Mouse (Mus musculus) embryonic facial prominence, embryonic 11.5 days (tissue): ENCODE measurements around the gene Msto1. TPM values are rescaled to one million over a fixed set of nuclear protein-coding genes. Genes with fewer than 3 reads are reported as not detected.
"Not testable (repeated sequence)": the region's sequence is repeated elsewhere in the genome, so short reads cannot be mapped to it uniquely, and the experiment has no call there.

Source experiments
- ATAC-seq: fragments of 200-750 bp; cut with Nextera tagmentation; replicated peaks from 2 replicates; pipeline ENCODE4 v1.8.0; 2017; ENCODE audit warnings: low read depth; ENCODE audit not compliant: insufficient number of reproducible peaks, low FRiP score, low TSS enrichment
- DNase-seq: peaks from one replicate; pipeline ENCODE4 v3.0.0-alpha.2; 2015; ENCODE audit warnings: low spot score
- H3K27ac ChIP-seq: fragments of 300-500 bp; sonication (generic); replicated peaks from 2 replicates; pipeline ENCODE4 v1.5.1; 2014; ENCODE audit warnings: mild to moderate bottlenecking, low read depth, low read length, control low read depth
- H3K27me3 ChIP-seq: fragments of 300-500 bp; sonication (generic); 2 replicates; pipeline ENCODE4 v1.6.1; 2014; ENCODE audit warnings: mild to moderate bottlenecking, low read length, moderate library complexity, mixed read lengths; ENCODE audit not compliant: control insufficient read depth, insufficient read depth
- H3K36me3 ChIP-seq: fragments of 300-500 bp; sonication (generic); replicated peaks from 2 replicates; pipeline ENCODE4 v1.6.1; 2014; ENCODE audit warnings: low read depth, mild to moderate bottlenecking, low read length, moderate library complexity, mixed read lengths; ENCODE audit not compliant: control insufficient read depth, insufficient read depth
- H3K4me1 ChIP-seq: fragments of 300-500 bp; sonication (generic); 2 replicates; pipeline ENCODE4 v1.6.1; 2014; ENCODE audit warnings: low read length, mixed read lengths; ENCODE audit not compliant: control insufficient read depth, insufficient read depth
- H3K4me2 ChIP-seq: fragments of 300-500 bp; sonication (generic); 2 replicates; pipeline ENCODE4 v1.6.1; 2014; ENCODE audit warnings: low read depth, mild to moderate bottlenecking, control low read depth, low read length, moderate library complexity
- H3K4me3 ChIP-seq: fragments of 300-500 bp; sonication (generic); 2 replicates; pipeline ENCODE4 v1.5.1; 2014; ENCODE audit warnings: low read depth, low read length, control low read depth
- H3K9ac ChIP-seq: fragments of 300-500 bp; sonication (generic); replicated peaks from 2 replicates; pipeline ENCODE4 v1.6.1; 2014; ENCODE audit warnings: mild to moderate bottlenecking, control low read depth, low read length
- H3K9me3 ChIP-seq: fragments of 300-500 bp; sonication (generic); replicated peaks from 2 replicates; pipeline ENCODE4 v1.6.1; 2016; ENCODE audit warnings: mild to moderate bottlenecking, low read length, inconsistent platforms, mixed read lengths; ENCODE audit not compliant: control insufficient read depth
- WGBS: fragments of 180-500 bp; shearing (Covaris S2); extraction: QIAGEN DNeasy Blood & Tissue Kit; methylation state at CpG from one replicate; pipeline ENCODE4 v1.1.7; 2014; 5-methylcytosine and 5-hydroxymethylcytosine counted together
- polyA plus RNA-seq: library from polyadenylated mRNA; unstranded; fragments of >200 nt; fragmentation: Nextera tagmentation; extraction: Ambion mirVana; gene quantifications from 2 replicates; pipeline ENCODE4 v1.2.1, GENCODE M21; 2014

The Msto1 gene
- polyA plus RNA-seq, 1 experiment from 2014 or later, result 49.2 TPM

DNA sequence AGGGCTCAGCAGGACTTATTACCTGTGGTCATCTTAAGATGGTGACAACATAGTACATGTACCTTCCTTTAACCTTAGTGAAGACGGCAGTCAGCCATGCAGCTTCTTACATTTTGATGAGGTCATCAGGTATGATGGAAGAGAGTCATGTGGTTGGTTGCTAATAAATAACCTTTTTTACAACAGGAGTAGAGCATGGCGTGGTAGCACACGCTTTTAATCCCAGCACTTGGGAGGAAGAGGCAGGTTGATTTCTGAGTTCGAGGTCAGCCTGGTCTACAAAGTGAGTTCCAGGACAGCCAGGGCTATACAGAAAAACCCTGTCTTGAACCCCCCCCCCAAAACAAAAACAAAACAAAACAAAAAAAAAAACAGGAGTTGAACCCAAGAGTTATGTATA is 31.3 kb downstream of the Msto1 start:
- not testable (repeated sequence) for ATAC-seq, H3K27ac ChIP-seq
- 96% methylated on average over 4 of the region's 4 CpGs for WGBS

DNA sequence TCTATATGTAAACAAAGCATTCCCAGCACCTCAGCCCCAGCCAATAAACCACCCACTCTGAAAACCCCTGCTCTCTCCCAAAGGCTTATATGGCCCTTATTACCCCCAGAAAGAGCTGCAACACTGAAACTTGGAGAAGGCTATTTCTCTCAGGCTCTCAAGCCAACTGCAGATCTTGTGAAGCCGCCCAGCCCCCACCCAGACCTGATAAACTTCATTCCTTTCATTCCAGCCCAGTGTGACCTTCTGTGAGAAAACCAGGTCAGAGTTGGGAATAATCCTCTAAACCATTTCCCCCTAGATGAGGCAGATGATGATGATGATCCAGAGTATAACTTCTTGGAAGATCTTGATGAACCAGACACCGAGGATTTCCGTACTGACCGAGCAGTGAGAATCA is 45.4 kb downstream of the Msto1 start:
- not testable (repeated sequence) for H3K36me3 ChIP-seq, ATAC-seq, H3K4me3 ChIP-seq, H3K9ac ChIP-seq, H3K9me3 ChIP-seq, H3K27ac ChIP-seq, H3K4me1 ChIP-seq, H3K27me3 ChIP-seq, H3K4me2 ChIP-seq, DNase-seq
- no CpG with 5 or more reads among the region's 4 CpGs for WGBS

More for the DNA sequence above, 31.3 kb downstream of the Msto1 start:
- H3K27me3 ChIP-seq, H3K36me3 ChIP-seq, H3K9ac ChIP-seq, H3K9me3 ChIP-seq, H3K4me3 ChIP-seq, H3K4me2 ChIP-seq, H3K4me1 ChIP-seq, DNase-seq: not testable (repeated sequence)

DNA sequence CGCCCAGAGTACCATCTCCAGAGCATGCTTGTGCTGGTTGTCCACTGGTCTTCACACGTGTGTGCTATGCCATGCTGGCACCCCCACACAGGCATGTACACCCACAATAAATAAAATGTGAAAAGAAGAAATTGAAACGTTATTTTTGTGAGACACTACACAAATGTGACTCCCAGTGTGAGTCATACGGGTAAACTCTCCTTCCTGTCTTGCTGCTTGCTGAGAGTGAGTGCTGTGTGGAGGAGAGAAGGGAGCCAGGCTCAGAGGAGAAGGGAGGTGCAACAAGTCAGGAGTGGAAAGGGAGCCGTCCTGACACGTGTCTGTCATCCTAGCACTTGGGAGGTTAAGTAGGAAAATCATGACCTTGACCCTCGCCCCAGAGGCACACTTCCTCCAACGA is 46.6 kb downstream of the Msto1 start:
- WGBS, result no CpG with 5 or more reads among the region's 8 CpGs
- H3K4me3 ChIP-seq, H3K27me3 ChIP-seq, H3K9ac ChIP-seq, DNase-seq, H3K36me3 ChIP-seq, H3K4me2 ChIP-seq, ATAC-seq, H3K9me3 ChIP-seq, H3K27ac ChIP-seq, H3K4me1 ChIP-seq: not testable (repeated sequence)

GRCm38 (mm10) chr3:88866735-88867134 is 47.1 kb downstream of the Msto1 start:
- not testable (repeated sequence) for H3K4me2 ChIP-seq, H3K27ac ChIP-seq, H3K4me1 ChIP-seq, ATAC-seq, H3K27me3 ChIP-seq, H3K9ac ChIP-seq, H3K36me3 ChIP-seq, H3K4me3 ChIP-seq, DNase-seq, H3K9me3 ChIP-seq
- WGBS, result no CpG with 5 or more reads among the region's 3 CpGs

DNA sequence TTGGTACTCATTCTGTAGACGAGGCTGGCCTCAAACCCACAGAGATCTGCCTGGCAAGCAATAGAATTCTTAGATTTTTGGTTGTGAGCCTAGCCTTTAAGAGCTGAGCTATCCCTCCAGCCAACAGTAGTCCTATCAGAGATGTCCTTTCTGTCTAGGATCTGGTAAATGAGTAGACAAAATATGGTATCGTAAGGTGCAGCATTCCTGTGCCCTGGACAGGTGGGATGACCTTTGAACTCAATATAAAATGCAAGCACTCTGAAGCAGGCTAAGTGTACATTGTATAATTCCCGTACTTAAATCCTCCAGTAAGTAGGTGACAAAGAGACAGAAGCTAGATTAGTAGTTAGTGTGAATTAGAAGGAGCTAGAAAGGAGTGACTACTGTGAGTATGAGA is 51.7 kb downstream of the Msto1 start:
- Histone ChIP-seq H3K9me3 (no peaks in the 10 kb centered on the region), H3K9ac (no peak overlapping the region), H3K36me3 (peaks cover 6% of the 10 kb centered on the region; the same call in 1 of the 2 replicates), H3K4me2 (no peak overlapping the region), H3K4me3 (no peak overlapping the region), H3K4me1 (no peaks in the 10 kb centered on the region), H3K27me3 (no peaks in the 10 kb centered on the region), H3K27ac (no peak overlapping the region)
- DNase-seq, result no peak
- ATAC-seq, result no peak
- 91% methylated on average over 3 of the region's 3 CpGs for WGBS

- Histone ChIP-seq H3K36me3 (peaks cover 5% of the 10 kb centered on the region; the same call in 1 of the 2 replicates), H3K9me3 (no peaks in the 10 kb centered on the region), H3K27me3 (no peaks in the 10 kb centered on the region), H3K4me3 (no peak overlapping the region), H3K4me1 (no peaks in the 10 kb centered on the region), H3K4me2 (no peak overlapping the region), H3K27ac (no peak overlapping the region), H3K9ac (no peak overlapping the region)
- ATAC-seq (no peak), DNase-seq (no peak)
- WGBS, result 89% methylated on average over 6 of the region's 6 CpGs
Observed at GRCm38 (mm10) chr3:88855837-88856236, 58.0 kb downstream of the Msto1 start.

Other genes starting within 250 kb of the Msto1 start
- 101 and 104 TPM in 2 replicates for gene Khdc4, start 228.2 kb downstream of the Msto1 start, polyA plus RNA-seq
- 41.4 and 41.7 TPM in 2 replicates for gene Rit1, start 197.2 kb downstream of the Msto1 start, polyA plus RNA-seq
- 51.5 and 59.1 TPM in 2 replicates for gene Syt11, start 138.8 kb downstream of the Msto1 start, polyA plus RNA-seq
- 13.6 and 14.2 TPM in 2 replicates for gene Gon4l, start 78.8 kb downstream of the Msto1 start, polyA plus RNA-seq
- gene Ash1l, start 36.6 kb upstream of the Msto1 start, polyA plus RNA-seq, result 14.1 and 15.2 TPM in 2 replicates
- 171 and 173 TPM in 2 replicates for gene Dap3, start 37.2 kb upstream of the Msto1 start, polyA plus RNA-seq
- 14.4 and 18.0 TPM in 2 replicates for gene Rusc1, start 179.3 kb upstream of the Msto1 start, polyA plus RNA-seq
- gene Gm43738, start 187.1 kb upstream of the Msto1 start, polyA plus RNA-seq, result not detected in 2 replicates
- gene Fdps, start 188.0 kb upstream of the Msto1 start, polyA plus RNA-seq, result 299 and 334 TPM in 2 replicates
- gene Pklr, start 222.1 kb upstream of the Msto1 start, polyA plus RNA-seq, result 1.5 and 2.0 TPM in 2 replicates
- 1.2 and 2.4 TPM in 2 replicates for gene Hcn3, start 246.2 kb upstream of the Msto1 start, polyA plus RNA-seq